Mouse (Mus musculus): Measurements from ENCODE around the gene Iqschfp. TPM values are rescaled to one million over a fixed set of nuclear protein-coding genes. Genes with fewer than 3 reads are reported as not detected.
A peak's percentile ranks its signal among the peaks of the same experiment; 100 is the strongest.

Gene Iqschfp
- polyA plus RNA-seq, 1 experiment from 2014 or later, result 0.45 TPM

- Histone ChIP-seq H3K36me3 (no peaks in the 10 kb centered on the region), H3K27ac (no peak overlapping the region), H3K27me3 (no peaks in the 10 kb centered on the region), H3K4me2 (replicated peaks) (no peak overlapping the region), H3K9me3 (replicated peaks) (no peaks in the 10 kb centered on the region), H3K4me3 (no peak overlapping the region), H3K9ac (no peak overlapping the region), H3K4me1 (0 out of 2 replicates have a peak, but pooled peaks cover 3% of the 10 kb centered on the region)
- 50% methylated on average over 9 of the region's 9 CpGs for WGBS
- peak; percentile 54 for ATAC-seq (ENCODE audit: low FRiP score)
Measured at GRCm38 (mm10) chr3:68045475-68046416, 153.7 kb downstream of the Iqschfp start.

GRCm38 (mm10) chr3:68053538-68053937, 161.5 kb downstream of the Iqschfp start:
- Histone ChIP-seq H3K27me3 (no peaks in the 10 kb centered on the region), H3K36me3 (no peaks in the 10 kb centered on the region), H3K9ac (no peak overlapping the region), H3K4me3 (no peak overlapping the region), H3K4me1 (no peaks in the 10 kb centered on the region), H3K4me2 (replicated peaks) (no peak overlapping the region), H3K9me3 (replicated peaks) (no peaks in the 10 kb centered on the region), H3K27ac (no peak overlapping the region)
- ATAC-seq (ENCODE audit: low FRiP score), result no peak
- 51% methylated on average over 2 of the region's 2 CpGs for WGBS

GRCm38 (mm10) chr3:68055071-68055470, 163.0 kb downstream of the Iqschfp start:
- Histone ChIP-seq H3K27me3 (no peaks in the 10 kb centered on the region), H3K36me3 (no peaks in the 10 kb centered on the region), H3K4me2 (replicated peaks) (no peak overlapping the region), H3K4me3 (no peak overlapping the region), H3K27ac (no peak overlapping the region), H3K9ac (no peak overlapping the region), H3K9me3 (replicated peaks) (no peaks in the 10 kb centered on the region), H3K4me1 (no peaks in the 10 kb centered on the region)
- ATAC-seq (ENCODE audit: low FRiP score), result no peak
- WGBS, result 69% methylated on average over 13 of the region's 13 CpGs

- H3K4me2 ChIP-seq (replicated peaks), result peak overlapping the region; percentile 23
- ATAC-seq (ENCODE audit: low FRiP score), result no peak
- H3K36me3 ChIP-seq, result no peaks in the 10 kb centered on the region
- WGBS, result 54% methylated on average over 23 of the region's 23 CpGs
- no peaks in the 10 kb centered on the region for H3K27me3 ChIP-seq
- no peak overlapping the region for H3K9ac ChIP-seq
- no peak overlapping the region for H3K27ac ChIP-seq
- H3K4me1 ChIP-seq, result no peaks in the 10 kb centered on the region
- H3K4me3 ChIP-seq, result peak overlapping the region; percentile 4; the same call in 1 of the 2 replicates
- no peaks in the 10 kb centered on the region for H3K9me3 ChIP-seq (replicated peaks)
Measured at GRCm38 (mm10) chr3:68056373-68057275, 164.6 kb downstream of the Iqschfp start.

GRCm38 (mm10) chr3:68059162-68059800, 167.2 kb downstream of the Iqschfp start:
- no peaks in the 10 kb centered on the region for H3K36me3 ChIP-seq
- H3K4me3 ChIP-seq, result no peak overlapping the region
- no peak overlapping the region for H3K4me2 ChIP-seq (replicated peaks)
- H3K27me3 ChIP-seq, result no peaks in the 10 kb centered on the region
- H3K27ac ChIP-seq, result no peak overlapping the region
- H3K4me1 ChIP-seq, result no peaks in the 10 kb centered on the region
- no peak overlapping the region for H3K9ac ChIP-seq
- ATAC-seq (ENCODE audit: low FRiP score), result no peak
- no peaks in the 10 kb centered on the region for H3K9me3 ChIP-seq (replicated peaks)
- 50% methylated on average over 2 of the region's 2 CpGs for WGBS

- Histone ChIP-seq H3K9ac (no peak within 1 kb of the TSS), H3K27ac (no peak within 1 kb of the TSS), H3K4me1 (no peaks in the 10 kb centered on the region), H3K36me3 (no peaks in the 10 kb centered on the region), H3K9me3 (replicated peaks) (no peaks in the 10 kb centered on the region), H3K27me3 (no peaks in the 10 kb centered on the region), H3K4me2 (replicated peaks) (no peak within 1 kb of the TSS), H3K4me3 (no peak within 1 kb of the TSS)
- ATAC-seq (ENCODE audit: low FRiP score), result no peak
- 33% methylated on average over 12 of the region's 12 CpGs for WGBS
Measured at GRCm38 (mm10) chr3:68064731-68065130, 172.7 kb downstream of the Iqschfp start, which contains the start of gene Schip1. TSS of gene Schip1 (plus strand) at chr3:68064802.

- Histone ChIP-seq H3K27me3 (no peaks in the 10 kb centered on the region), H3K4me1 (no peaks in the 10 kb centered on the region), H3K27ac (no peak overlapping the region), H3K4me2 (replicated peaks) (no peak overlapping the region), H3K9me3 (replicated peaks) (no peaks in the 10 kb centered on the region), H3K9ac (no peak overlapping the region), H3K36me3 (no peaks in the 10 kb centered on the region), H3K4me3 (no peak overlapping the region)
- WGBS, result 83% methylated on average over 9 of the region's 9 CpGs
- ATAC-seq (ENCODE audit: low FRiP score), result no peak
Measured at GRCm38 (mm10) chr3:68071395-68072386, 179.7 kb downstream of the Iqschfp start.

GRCm38 (mm10) chr3:68077406-68077805, 185.4 kb downstream of the Iqschfp start:
- Histone ChIP-seq H3K4me3 (no peak overlapping the region), H3K27ac (no peak overlapping the region), H3K4me1 (no peaks in the 10 kb centered on the region), H3K36me3 (no peaks in the 10 kb centered on the region), H3K9ac (no peak overlapping the region), H3K27me3 (no peaks in the 10 kb centered on the region), H3K4me2 (replicated peaks) (no peak overlapping the region), H3K9me3 (replicated peaks) (no peaks in the 10 kb centered on the region)
- WGBS, result 81% methylated on average over 4 of the region's 4 CpGs
- no peak for ATAC-seq (ENCODE audit: low FRiP score)

- no peak for ATAC-seq (ENCODE audit: low FRiP score)
- H3K27me3 ChIP-seq, result no peaks in the 10 kb centered on the region
- H3K4me2 ChIP-seq (replicated peaks), result no peak overlapping the region
- no peaks in the 10 kb centered on the region for H3K9me3 ChIP-seq (replicated peaks)
- no peak overlapping the region for H3K27ac ChIP-seq
- 57% methylated on average over 2 of the region's 2 CpGs for WGBS
- no peaks in the 10 kb centered on the region for H3K36me3 ChIP-seq
- H3K4me3 ChIP-seq, result no peak overlapping the region
- H3K9ac ChIP-seq, result no peak overlapping the region
- H3K4me1 ChIP-seq, result no peaks in the 10 kb centered on the region
Measured at GRCm38 (mm10) chr3:68085024-68085423, 193.0 kb downstream of the Iqschfp start.

GRCm38 (mm10) chr3:68092108-68092507, 200.1 kb downstream of the Iqschfp start:
- Histone ChIP-seq H3K9ac (no peak overlapping the region), H3K9me3 (replicated peaks) (no peaks in the 10 kb centered on the region), H3K27ac (no peak overlapping the region), H3K4me1 (no peaks in the 10 kb centered on the region), H3K36me3 (no peaks in the 10 kb centered on the region), H3K4me3 (no peak overlapping the region), H3K27me3 (no peaks in the 10 kb centered on the region), H3K4me2 (replicated peaks) (no peak overlapping the region)
- whole genome bisulfite sequencing, result 73% methylated on average over 4 of the region's 4 CpGs
- ATAC-seq (ENCODE audit: low FRiP score), result no peak

GRCm38 (mm10) chr3:68096724-68097431, 204.8 kb downstream of the Iqschfp start:
- no peaks in the 10 kb centered on the region for H3K4me1 ChIP-seq
- H3K4me2 ChIP-seq (replicated peaks), result no peak overlapping the region
- H3K27ac ChIP-seq, result no peak overlapping the region
- H3K36me3 ChIP-seq, result no peaks in the 10 kb centered on the region
- H3K4me3 ChIP-seq, result no peak overlapping the region
- no peak overlapping the region for H3K9ac ChIP-seq
- 89% methylated on average over 4 of the region's 4 CpGs for WGBS
- no peak for ATAC-seq (ENCODE audit: low FRiP score)
- H3K9me3 ChIP-seq (replicated peaks), result no peaks in the 10 kb centered on the region
- H3K27me3 ChIP-seq, result no peaks in the 10 kb centered on the region

Data from hindbrain, embryonic 12.5 days (tissue).